Mouse (Mus musculus) subcutaneous adipose tissue, adult 2 months (tissue): ENCODE results near the gene Cdnf. TPM values are rescaled to one million over a fixed set of nuclear protein-coding genes. Genes with fewer than 3 reads are reported as not detected.

Experiments
- polyA plus RNA-seq: library from polyadenylated mRNA; depleted of rRNA; stranded (reverse); fragments of >200 nt; gene quantifications from 2 replicates; pipeline ENCODE4 v1.2.3, GENCODE M21; 2012; ENCODE audit warnings: low replicate concordance; rRNA removed

Cdnf gene
- 0.94 and 3.3 TPM in 2 replicates for polyA plus RNA-seq

GRCm38 (mm10) chr2:3512552-3513454 lies at the start of gene Cdnf, which contains the start of the genes Gm45902 and Hspa14:
Gene Cdnf (plus strand): TSS chr2:3513030.
Gene Gm45902 (minus strand): TSS chr2:3512790.
Gene Hspa14 (minus strand): TSS chr2:3512814.

GRCm38 (mm10) chr2:3474861-3475283 lies 38.0 kb upstream of the Cdnf start, which contains the start of gene Suv39h2:
Gene Suv39h2 (minus strand): TSS chr2:3475031.

GRCm38 (mm10) chr2:3570186-3570585 lies 57.4 kb downstream of the Cdnf start, which contains the start of gene Fam107b:
Gene Fam107b (plus strand): TSS chr2:3570488.

Other genes starting within 250 kb of the Cdnf start
- 10.4 and 12.8 TPM in 2 replicates for gene Nmt2, start 228.8 kb upstream of the Cdnf start, polyA plus RNA-seq
- 4.7 and 10.0 TPM in 2 replicates for gene Rpp38, start 180.4 kb upstream of the Cdnf start, polyA plus RNA-seq
- gene Acbd7, start 176.9 kb upstream of the Cdnf start, polyA plus RNA-seq, result not detected in 2 replicates
- not detected in 2 replicates for gene Olah, start 115.8 kb upstream of the Cdnf start, polyA plus RNA-seq
- gene Meig1, start 90.4 kb upstream of the Cdnf start, polyA plus RNA-seq, result not detected in 2 replicates
- gene Dclre1c, start 88.9 kb upstream of the Cdnf start, polyA plus RNA-seq, result 7.5 and 8.5 TPM in 2 replicates
- gene Suv39h2, start 38.0 kb upstream of the Cdnf start, polyA plus RNA-seq, result 0.26 and 1.9 TPM in 2 replicates
- 2.2 and 2.5 TPM in 2 replicates for gene Gm45902, start 240 bp upstream of the Cdnf start, polyA plus RNA-seq
- 42.0 and 46.4 TPM in 2 replicates for gene Hspa14, start 216 bp upstream of the Cdnf start, polyA plus RNA-seq
- 10.2 and 15.2 TPM in 2 replicates for gene Fam107b, start 57.5 kb downstream of the Cdnf start, polyA plus RNA-seq